Mouse (Mus musculus) CH12.LX (cell line): ENCODE measurements around the gene Irgc1. TPM values are rescaled to one million over a fixed set of nuclear protein-coding genes. Genes with fewer than 3 reads are reported as not detected.

Experiments
- DNase-seq: peaks from one replicate; pipeline ENCODE4 v3.0.0-alpha.2; 2013; ENCODE audit errors: extremely low read depth
- H3K27ac ChIP-seq: 2 replicates; pipeline ENCODE4 v1.5.1; 2012; ENCODE audit warnings: low read depth, mild to moderate bottlenecking, control low read depth, moderate library complexity; ENCODE audit not compliant: insufficient read depth
- H3K27me3 ChIP-seq: replicated peaks from 2 replicates; pipeline ENCODE3; 2012; ENCODE audit warnings: inconsistent platforms
- H3K36me3 ChIP-seq, 2 experiments: replicated peaks in 1 of 2; 2 replicates each; pipeline versions ENCODE3 to v1.6.1; 2012; ENCODE audit warnings: inconsistent platforms in 1 of 2, low read length in 1 of 2, mild to moderate bottlenecking in 1 of 2, mixed read lengths in 1 of 2, moderate library complexity in 1 of 2; ENCODE audit not compliant: control insufficient read depth in 1 of 2, insufficient read depth in 1 of 2
- H3K4me1 ChIP-seq, 2 experiments: 2 replicates each; pipeline ENCODE4 v1.6.1; 2012; ENCODE audit warnings: inconsistent platforms in 1 of 2, moderate library complexity in 1 of 2; ENCODE audit not compliant: insufficient read depth in 2 of 2, control insufficient read depth in 1 of 2
- H3K4me2 ChIP-seq: 2 replicates; pipeline ENCODE4 v1.6.1; 2012; ENCODE audit warnings: low read depth, mild to moderate bottlenecking, control low read depth; ENCODE audit not compliant: poor library complexity, insufficient read depth, severe bottlenecking
- H3K4me3 ChIP-seq, 3 experiments: fragments of 150-350 bp in 1 of 3; sonication (generic) in 1 of 3; replicated peaks in 1 of 3; 2 replicates each; pipeline versions ENCODE3 to v1.5.1; 2011 to 2012; ENCODE audit warnings: low read depth in 2 of 3, low read length in 2 of 3, mild to moderate bottlenecking in 2 of 3, moderate library complexity in 2 of 3, control low read depth in 1 of 3, improper control_type of control experiment in 1 of 3, inconsistent platforms in 1 of 3, mixed read lengths in 1 of 3; ENCODE audit not compliant: poor library complexity in 1 of 3
- H3K79me2 ChIP-seq: replicated peaks from 2 replicates; pipeline ENCODE4 v1.6.1; 2012; ENCODE audit warnings: mild to moderate bottlenecking, moderate library complexity; ENCODE audit not compliant: control insufficient read depth, poor library complexity, insufficient read depth, severe bottlenecking; ENCODE audit errors: extremely low read depth
- H3K9ac ChIP-seq: 2 replicates; pipeline ENCODE4 v1.6.1; 2012; ENCODE audit warnings: low read depth, mild to moderate bottlenecking, control low read depth, moderate library complexity; ENCODE audit not compliant: insufficient read depth
- H3K9me3 ChIP-seq: replicated peaks from 2 replicates; pipeline ENCODE3; 2012; ENCODE audit warnings: low read length, inconsistent platforms, mixed read lengths
- BHLHE40 ChIP-seq: IDR thresholded peaks from 2 replicates; pipeline ENCODE4 v1.6.1; 2011; ENCODE audit warnings: mild to moderate bottlenecking, low read depth, low read length, improper control_type of control experiment
- CHD1 ChIP-seq: IDR thresholded peaks from 2 replicates; pipeline ENCODE4 v1.6.1; 2012; ENCODE audit warnings: low read depth, low read length, improper control_type of control experiment, inconsistent platforms
- CTCF ChIP-seq, 2 experiments: IDR thresholded peaks in 1 of 2; conservative IDR thresholded peaks in 1 of 2; 2 replicates each; pipeline ENCODE4 v1.5.1; 2011 to 2012; ENCODE audit warnings: low read depth in 2 of 2, low read length in 2 of 2, improper control_type of control experiment in 1 of 2, inconsistent platforms in 1 of 2, mild to moderate bottlenecking in 1 of 2, moderate library complexity in 1 of 2
- E2F4 ChIP-seq: IDR thresholded peaks from 2 replicates; pipeline ENCODE4 v1.6.1; 2011; ENCODE audit warnings: low read depth, low read length, improper control_type of control experiment; ENCODE audit not compliant: insufficient replicate concordance
- ELF1 ChIP-seq: IDR thresholded peaks from 2 replicates; pipeline ENCODE4 v1.6.1; 2014; ENCODE audit warnings: low read depth, mild to moderate bottlenecking, inconsistent platforms, low read length, improper control_type of control experiment
- EP300 ChIP-seq: IDR thresholded peaks from 2 replicates; pipeline ENCODE4 v1.6.1; 2011; ENCODE audit warnings: low read length, improper control_type of control experiment
- ETS1 ChIP-seq: conservative IDR thresholded peaks from 2 replicates; pipeline ENCODE4 v1.6.1; 2012; ENCODE audit warnings: low read depth, mild to moderate bottlenecking, inconsistent platforms, low read length, improper control_type of control experiment, moderate library complexity
- GABPA ChIP-seq: IDR thresholded peaks from 2 replicates; pipeline ENCODE4 v1.6.1; 2012; ENCODE audit warnings: low read depth, low read length, improper control_type of control experiment, inconsistent platforms; ENCODE audit not compliant: insufficient replicate concordance
- IRF4 ChIP-seq: IDR thresholded peaks from 2 replicates; pipeline ENCODE4 v1.6.1; 2014; ENCODE audit warnings: low read depth, mild to moderate bottlenecking, inconsistent platforms, low read length, improper control_type of control experiment
- JUN ChIP-seq: IDR thresholded peaks from 2 replicates; pipeline ENCODE4 v1.6.1; 2011; ENCODE audit warnings: low read depth, mild to moderate bottlenecking, low read length, improper control_type of control experiment, moderate library complexity; ENCODE audit not compliant: insufficient read depth
- JUND ChIP-seq: conservative IDR thresholded peaks from 2 replicates; pipeline ENCODE4 v1.6.1; 2011; ENCODE audit warnings: low read depth, low read length, improper control_type of control experiment
- KAT2A ChIP-seq: IDR thresholded peaks from 2 replicates; pipeline ENCODE4 v1.6.1; 2012; ENCODE audit warnings: low read length, improper control_type of control experiment, inconsistent platforms; ENCODE audit not compliant: insufficient replicate concordance
- MAFK ChIP-seq: IDR thresholded peaks from 2 replicates; pipeline ENCODE4 v1.6.1; 2011; ENCODE audit warnings: low read length, improper control_type of control experiment; ENCODE audit not compliant: insufficient replicate concordance
- MAZ ChIP-seq: IDR thresholded peaks from 2 replicates; pipeline ENCODE4 v1.6.1; 2012; ENCODE audit warnings: low read depth, mild to moderate bottlenecking, inconsistent platforms, low read length, improper control_type of control experiment, moderate library complexity
- MEF2A ChIP-seq: IDR thresholded peaks from 2 replicates; pipeline ENCODE4 v1.6.1; 2014; ENCODE audit warnings: low read depth, mild to moderate bottlenecking, inconsistent platforms, low read length, improper control_type of control experiment, borderline replicate concordance
- MXI1 ChIP-seq: IDR thresholded peaks from 2 replicates; pipeline ENCODE4 v1.6.1; 2011; ENCODE audit warnings: mild to moderate bottlenecking, low read depth, low read length, improper control_type of control experiment
- MYC ChIP-seq: IDR thresholded peaks from 2 replicates; pipeline ENCODE4 v1.6.1; 2011; ENCODE audit warnings: low read depth, mild to moderate bottlenecking, improper control_type of control experiment, low read length
- NELFE ChIP-seq: IDR thresholded peaks from 2 replicates; pipeline ENCODE4 v1.6.1; 2011; ENCODE audit warnings: low read depth, low read length, improper control_type of control experiment
- NRF1 ChIP-seq: IDR thresholded peaks from 2 replicates; pipeline ENCODE4 v1.6.1; 2014; ENCODE audit warnings: low read depth, mild to moderate bottlenecking, inconsistent platforms, low read length, improper control_type of control experiment, moderate library complexity
- PAX5 ChIP-seq: IDR thresholded peaks from 2 replicates; pipeline ENCODE4 v1.6.1; 2012; ENCODE audit warnings: low read length, inconsistent platforms, mixed read lengths
- POLR2A ChIP-seq: IDR thresholded peaks from 2 replicates; pipeline ENCODE4 v1.6.1; 2011; ENCODE audit warnings: low read depth, mild to moderate bottlenecking, improper control_type of control experiment, low read length
- POLR2AphosphoS2 ChIP-seq: IDR thresholded peaks from 2 replicates; pipeline ENCODE4 v1.6.1; 2011; ENCODE audit warnings: low read depth, low read length, improper control_type of control experiment
- RAD21 ChIP-seq: IDR thresholded peaks from 2 replicates; pipeline ENCODE4 v1.6.1; 2011; ENCODE audit warnings: low read depth, mild to moderate bottlenecking, low read length, improper control_type of control experiment, moderate library complexity
- RCOR1 ChIP-seq: conservative IDR thresholded peaks from 2 replicates; pipeline ENCODE4 v1.6.1; 2012; ENCODE audit warnings: low read depth, mild to moderate bottlenecking, inconsistent platforms, low read length, improper control_type of control experiment
- SIN3A ChIP-seq: IDR thresholded peaks from 2 replicates; pipeline ENCODE4 v1.6.1; 2012; ENCODE audit warnings: low read length, improper control_type of control experiment, inconsistent platforms
- SMC3 ChIP-seq: IDR thresholded peaks from 2 replicates; pipeline ENCODE4 v1.6.1; 2011; ENCODE audit warnings: low read depth, low read length, improper control_type of control experiment
- TBP ChIP-seq: conservative IDR thresholded peaks from 2 replicates; pipeline ENCODE4 v1.6.1; 2011; ENCODE audit warnings: low read depth, low read length, improper control_type of control experiment
- TCF12 ChIP-seq: IDR thresholded peaks from 2 replicates; pipeline ENCODE4 v1.6.1; 2014; ENCODE audit warnings: low read depth, mild to moderate bottlenecking, inconsistent platforms, low read length, improper control_type of control experiment
- USF1 ChIP-seq: IDR thresholded peaks from 2 replicates; pipeline ENCODE4 v1.6.1; 2014; ENCODE audit warnings: low read depth, mild to moderate bottlenecking, inconsistent platforms, low read length, improper control_type of control experiment
- USF2 ChIP-seq: conservative IDR thresholded peaks from 2 replicates; pipeline ENCODE4 v1.6.1; 2011; ENCODE audit warnings: low read depth, low read length, improper control_type of control experiment
- ZC3H11A ChIP-seq: IDR thresholded peaks from 2 replicates; pipeline ENCODE4 v1.6.1; 2012; ENCODE audit warnings: low read depth, mild to moderate bottlenecking, inconsistent platforms, low read length, improper control_type of control experiment
- ZKSCAN1 ChIP-seq: IDR thresholded peaks from 2 replicates; pipeline ENCODE4 v1.6.1; 2012; ENCODE audit warnings: low read depth, inconsistent platforms, low read length, improper control_type of control experiment, borderline replicate concordance
- ZMIZ1 ChIP-seq: IDR thresholded peaks from 2 replicates; pipeline ENCODE4 v1.6.1; 2012; ENCODE audit warnings: low read depth, mild to moderate bottlenecking, inconsistent platforms, low read length, improper control_type of control experiment
- ZNF384 ChIP-seq: IDR thresholded peaks from 2 replicates; pipeline ENCODE4 v1.6.1; 2012; ENCODE audit warnings: low read depth, low read length, improper control_type of control experiment, inconsistent platforms
- dilution Hi-C: fragments of 300-500 bp; cut with MboI; formaldehyde crosslinking; loops from 2 replicates; pipeline ENCODE4 v1.14.3; 2020; ENCODE audit warnings: low sequenced_read_pairs; ENCODE audit not compliant: extremely low pct_unique_long_range_greater_than_20kb, extremely low pct_ligation_motif_present
- in situ Hi-C: fragments of 300-500 bp; cut with MboI; formaldehyde crosslinking; loops from 3 replicates; pipeline ENCODE4 v1.14.3; 2019; ENCODE audit warnings: low sequenced_read_pairs, low pct_ligation_motif_present, low pct_unique_long_range_greater_than_20kb, mixed read lengths
- polyA plus RNA-seq: library from polyadenylated mRNA; unstranded; fragments of >175 nt; gene quantifications from 2 replicates; pipeline ENCODE4 v1.2.1, GENCODE M21; 2012; ENCODE audit warnings: low read depth; ENCODE audit not compliant: insufficient read length
- total RNA-seq, 2 experiments: library from RNA; depleted of rRNA; stranded (reverse); fragments of 300-350 nt in 1 of 2; fragments of >200 nt in 1 of 2; gene quantifications; 2 replicates each; pipeline ENCODE4 v1.2.3; 2012 to 2014

Gene Irgc1
- total and polyA plus RNA-seq, 3 experiments, result not detected

GRCm38 (mm10) chr7:24445266-24445926 lies 6.7 kb downstream of the Irgc1 start (continued):
- TF ChIP-seq TCF12 (peak; percentile 70; the same call in 1 of the 2 replicates), NELFE (no peak), KAT2A (peak; percentile 80), ZNF384 (no peak), ELF1 (no peak), CHD1 (no peak), MEF2A (0 out of 2 replicates have a peak, but pooled peaks have one; percentile 29), PAX5 (no peak), ETS1 (peak; percentile 78), ZC3H11A (no peak), ZKSCAN1 (no peak), SMC3 (no peak), SIN3A (peak; percentile 40; the same call in 1 of the 2 replicates), EP300 (peak; percentile 84), USF2 (peak; percentile 50; the same call in 1 of the 2 replicates), ZMIZ1 (0 out of 2 replicates have a peak, but pooled peaks have one; percentile 31), TBP (no peak), JUN (no peak), MAZ (no peak), POLR2AphosphoS2 (no peak)

GRCm38 (mm10) chr7:24442313-24442712 lies 9.8 kb downstream of the Irgc1 start:
- in situ Hi-C loops, result no loop called here
- H3K27me3 ChIP-seq, result peaks cover 16% of the 10 kb centered on the region
- H3K4me2 ChIP-seq, result peak overlapping the region; percentile 47
- H3K4me1 ChIP-seq, result peaks cover 22 to 48% of the 10 kb centered on the region in 2 experiments
- H3K9me3 ChIP-seq, result peaks cover 13% of the 10 kb centered on the region
- dilution Hi-C loops, result no loop called here
- DNase-seq, result peak; percentile 77
- no peaks in the 10 kb centered on the region for H3K79me2 ChIP-seq
- H3K4me3 ChIP-seq, result no peak overlapping the region
- H3K36me3 ChIP-seq, result no peaks in the 10 kb centered on the region
- no peak overlapping the region for H3K27ac ChIP-seq
- no peak overlapping the region for H3K9ac ChIP-seq
- TF ChIP-seq GABPA (no peak), POLR2A (no peak), TCF12 (peak; percentile 70; the same call in 1 of the 2 replicates), EP300 (peak; percentile 90), MAFK (peak; percentile 62), POLR2AphosphoS2 (no peak), E2F4 (no peak), PAX5 (no peak), NRF1 (no peak), ELF1 (no peak), KAT2A (no peak), SIN3A (no peak; the same call in 1 of the 2 replicates), ETS1 (peak; percentile 84), MYC (peak; percentile 67; the same call in 1 of the 2 replicates), MXI1 (no peak), JUN (no peak), BHLHE40 (peak; percentile 91), CTCF (conservative IDR thresholded peaks at IDR 0.05 in 1 of 2, IDR thresholded peaks at IDR 0.05 in 1 of 2; ENCODE audit: low read depth in 2 of 2, low read length in 2 of 2) (no peak), IRF4 (peak; percentile 93), MEF2A (peak; percentile 68; the same call in 1 of the 2 replicates), ZMIZ1 (no peak), JUND (0 out of 2 replicates have a peak, but pooled peaks have one; percentile 14), ZKSCAN1 (no peak), USF2 (no peak), RCOR1 (no peak), RAD21 (no peak; the same call in 1 of the 2 replicates), USF1 (no peak)
